Mouse (Mus musculus) right cerebral cortex, postnatal 14 days (tissue): ENCODE results near the gene Fkbp4.
"Not testable (repeated sequence)": the region's sequence is repeated elsewhere in the genome, so short reads cannot be mapped to it uniquely, and the experiment has no call there.

Experiments used
- DNase-seq: peaks from one replicate; pipeline ENCODE4 v3.0.0; 2022

The Fkbp4 gene

DNA sequence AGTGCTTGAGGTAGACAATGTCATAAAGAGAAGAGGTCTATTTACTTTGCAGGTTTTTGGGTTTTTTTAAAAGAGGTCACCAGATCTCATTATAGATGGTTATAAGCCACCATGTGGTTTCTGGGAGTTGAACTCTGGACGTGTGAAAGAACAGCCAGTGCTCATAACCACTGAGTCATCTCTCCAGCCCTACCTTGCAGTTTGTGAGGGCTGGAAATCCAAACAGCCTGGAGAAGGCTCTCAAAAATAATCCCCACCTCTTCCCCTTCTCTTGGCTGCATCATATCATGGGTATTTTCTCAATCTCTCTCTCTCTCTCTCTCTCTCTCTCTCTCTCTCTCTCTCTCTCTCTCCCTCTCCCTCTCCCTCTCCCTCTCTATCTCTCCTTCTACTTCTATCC, 47.8 kb downstream of the Fkbp4 start:
- DNase-seq, result no peak

GRCm38 (mm10) chr6:128389185-128389584, 49.3 kb downstream of the Fkbp4 start:
- DNase-seq, result no peak

- DNase-seq, result no peak
Measured at GRCm38 (mm10) chr6:128385026-128385425, 53.5 kb downstream of the Fkbp4 start.

DNA sequence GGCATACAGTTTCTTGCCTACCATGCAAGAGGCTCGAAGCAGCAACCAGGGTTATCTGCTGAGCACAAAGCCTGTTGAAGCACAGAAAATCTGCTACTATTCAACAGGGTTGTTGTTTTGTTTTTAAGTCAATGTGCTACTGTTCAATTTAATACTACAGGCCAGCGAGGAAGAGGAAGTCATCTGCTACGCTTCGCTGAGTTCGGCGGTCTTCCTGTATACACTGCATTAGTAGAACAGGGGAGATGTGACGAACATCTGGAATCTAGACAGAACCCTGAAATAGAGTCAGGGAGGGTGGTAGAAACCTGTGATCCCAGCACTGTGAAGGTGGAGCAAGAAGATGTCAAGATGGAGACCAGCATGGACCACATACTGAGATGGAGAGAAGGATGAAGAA, 54.7 kb downstream of the Fkbp4 start:
- no peak for DNase-seq

DNA sequence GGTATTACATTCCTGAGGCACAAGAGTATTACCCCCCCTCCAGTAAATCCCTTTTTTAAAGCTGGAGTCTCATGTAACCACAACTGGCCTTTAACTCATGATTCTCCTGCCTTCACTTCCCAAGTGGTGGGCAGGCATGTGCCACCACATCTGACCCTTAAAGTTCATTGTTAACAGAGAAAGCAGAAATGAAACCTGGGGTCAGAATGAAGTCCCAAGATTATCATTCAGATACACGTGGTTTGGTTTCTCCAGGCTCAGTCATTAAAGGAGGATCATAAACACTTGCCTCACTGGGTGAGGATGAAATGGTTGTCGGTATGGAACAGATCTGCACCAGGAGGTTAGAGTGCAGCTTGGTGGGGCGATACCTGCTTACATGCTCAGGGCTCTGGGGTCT, 57.2 kb downstream of the Fkbp4 start:
- no peak for DNase-seq

- not testable (repeated sequence) for DNase-seq
Measured at GRCm38 (mm10) chr6:128380594-128381167, 57.8 kb downstream of the Fkbp4 start.
